Mouse (Mus musculus) limb, embryonic 11.5 days (tissue): ENCODE results near the gene Notum. TPM values are rescaled to one million over a fixed set of nuclear protein-coding genes. Genes with fewer than 3 reads are reported as not detected.

Experiments
- ATAC-seq: fragments of 200-750 bp; cut with Nextera tagmentation; 2 replicates; pipeline ENCODE4 v1.8.0; 2017; ENCODE audit warnings: low read depth; ENCODE audit not compliant: insufficient number of reproducible peaks, low FRiP score, low TSS enrichment
- DNase-seq: peaks from one replicate; pipeline ENCODE4 v3.0.0-alpha.2; 2015; ENCODE audit warnings: low spot score
- H3K27ac ChIP-seq: fragments of 300-500 bp; sonication (generic); replicated peaks from 2 replicates; pipeline ENCODE4 v1.5.1; 2014; ENCODE audit warnings: low read depth, mild to moderate bottlenecking, low read length
- H3K27me3 ChIP-seq: fragments of 300-500 bp; sonication (generic); 2 replicates; pipeline ENCODE4 v1.6.1; 2014; ENCODE audit warnings: mild to moderate bottlenecking, low read length, mixed read lengths; ENCODE audit not compliant: control insufficient read depth, insufficient read depth
- H3K36me3 ChIP-seq: fragments of 300-500 bp; sonication (generic); 2 replicates; pipeline ENCODE4 v1.6.1; 2014; ENCODE audit warnings: mild to moderate bottlenecking, low read length, moderate library complexity, mixed read lengths; ENCODE audit not compliant: control insufficient read depth, insufficient read depth
- H3K4me1 ChIP-seq: fragments of 300-500 bp; sonication (generic); 2 replicates; pipeline ENCODE4 v1.6.1; 2014; ENCODE audit warnings: low read length, mixed read lengths; ENCODE audit not compliant: control insufficient read depth, insufficient read depth
- H3K4me2 ChIP-seq: fragments of 300-500 bp; sonication (generic); 2 replicates; pipeline ENCODE4 v1.6.1; 2014; ENCODE audit warnings: low read depth, mild to moderate bottlenecking, moderate library complexity; ENCODE audit not compliant: severe bottlenecking
- H3K4me3 ChIP-seq: fragments of 300-500 bp; sonication (generic); 2 replicates; pipeline ENCODE4 v1.5.1; 2014; ENCODE audit warnings: low read depth, low read length
- H3K9ac ChIP-seq: fragments of 300-500 bp; sonication (generic); 2 replicates; pipeline ENCODE4 v1.6.1; 2014; ENCODE audit warnings: mild to moderate bottlenecking, low read length
- H3K9me3 ChIP-seq: fragments of 300-500 bp; sonication (generic); 2 replicates; pipeline ENCODE4 v1.6.1; 2016; ENCODE audit warnings: low read length; ENCODE audit not compliant: control insufficient read depth
- WGBS: fragments of 180-500 bp; shearing (Covaris S2); extraction: QIAGEN DNeasy Blood & Tissue Kit; methylation state at CpG from one replicate; pipeline ENCODE4 v1.1.7; 2014; 5-methylcytosine and 5-hydroxymethylcytosine counted together
- polyA plus RNA-seq: library from polyadenylated mRNA; unstranded; fragments of >200 nt; fragmentation: Nextera tagmentation; extraction: Ambion mirVana; gene quantifications from 2 replicates; pipeline ENCODE4 v1.2.1, GENCODE M21; 2014

Notum gene
- polyA plus RNA-seq, 1 experiment from 2014 or later = 7.5 TPM

- Histone ChIP-seq H3K9ac (no peak overlapping the region), H3K4me1 (peaks cover 11% of the 10 kb centered on the region), H3K27ac (no peak overlapping the region), H3K27me3 (no peaks in the 10 kb centered on the region), H3K4me2 (no peak overlapping the region), H3K9me3 (no peaks in the 10 kb centered on the region), H3K4me3 (no peak overlapping the region), H3K36me3 (peaks cover 16% of the 10 kb centered on the region)
- DNase-seq (no peak), ATAC-seq (no peak)
- WGBS = 90% methylated on average over 11 of the region's 11 CpGs
These were observed 45.3 kb downstream of the Notum start for GRCm38 (mm10) chr11:120615606-120616203.

GRCm38 (mm10) chr11:120615167-120615566, 45.8 kb downstream of the Notum start:
- H3K9me3 ChIP-seq = no peaks in the 10 kb centered on the region
- H3K4me1 ChIP-seq = peaks cover 11% of the 10 kb centered on the region
- no peak for DNase-seq
- no peak overlapping the region for H3K4me3 ChIP-seq
- no peak overlapping the region for H3K9ac ChIP-seq
- H3K27ac ChIP-seq = no peak overlapping the region
- no peak overlapping the region for H3K4me2 ChIP-seq
- ATAC-seq = no peak
- H3K27me3 ChIP-seq = no peaks in the 10 kb centered on the region
- WGBS = 97% methylated on average over 6 of the region's 6 CpGs
- peaks cover 11% of the 10 kb centered on the region for H3K36me3 ChIP-seq

- 88% methylated on average over 8 of the region's 8 CpGs for WGBS
- no peak overlapping the region for H3K27ac ChIP-seq
- H3K4me3 ChIP-seq = no peak overlapping the region
- H3K9me3 ChIP-seq = no peaks in the 10 kb centered on the region
- H3K4me1 ChIP-seq = peaks cover 11% of the 10 kb centered on the region
- peaks cover 11% of the 10 kb centered on the region for H3K36me3 ChIP-seq
- ATAC-seq (no peak), DNase-seq (no peak)
- 0 out of 2 replicates have a peak, but pooled peaks cover 5% of the 10 kb centered on the region for H3K27me3 ChIP-seq
- H3K9ac ChIP-seq = no peak overlapping the region
- no peak overlapping the region for H3K4me2 ChIP-seq
These were observed 47.0 kb downstream of the Notum start for GRCm38 (mm10) chr11:120613976-120614375.

- 86% methylated on average over 10 of the region's 10 CpGs for WGBS
- no peak for DNase-seq
- ATAC-seq = no peak
These were observed 47.4 kb downstream of the Notum start for GRCm38 (mm10) chr11:120613481-120613972.

GRCm38 (mm10) chr11:120612763-120613162, 48.2 kb downstream of the Notum start:
- Histone ChIP-seq H3K9me3 (no peaks in the 10 kb centered on the region), H3K9ac (no peak overlapping the region)
- 36% methylated on average over 6 of the region's 6 CpGs for WGBS

More at GRCm38 (mm10) chr11:120613481-120613972, 47.4 kb downstream of the Notum start:
- Histone ChIP-seq H3K4me1 (peaks cover 16% of the 10 kb centered on the region), H3K9me3 (no peaks in the 10 kb centered on the region), H3K4me2 (no peak overlapping the region), H3K36me3 (peaks cover 8% of the 10 kb centered on the region), H3K9ac (no peak overlapping the region), H3K27ac (no peak overlapping the region), H3K27me3 (0 out of 2 replicates have a peak, but pooled peaks cover 6% of the 10 kb centered on the region), H3K4me3 (no peak overlapping the region)

GRCm38 (mm10) chr11:120610477-120611046, 50.4 kb downstream of the Notum start:
- no peak overlapping the region for H3K9ac ChIP-seq
- H3K4me3 ChIP-seq = no peak overlapping the region
- no peaks in the 10 kb centered on the region for H3K9me3 ChIP-seq
- DNase-seq = no peak
- no peak overlapping the region for H3K27ac ChIP-seq
- H3K27me3 ChIP-seq = 0 out of 2 replicates have a peak, but pooled peaks cover 10% of the 10 kb centered on the region
- 84% methylated on average over 9 of the region's 9 CpGs for WGBS
- H3K36me3 ChIP-seq = peaks cover 10% of the 10 kb centered on the region
- no peak overlapping the region for H3K4me2 ChIP-seq
- H3K4me1 ChIP-seq = peaks cover 6% of the 10 kb centered on the region; the same call in 1 of the 2 replicates
- ATAC-seq = no peak

More at GRCm38 (mm10) chr11:120612763-120613162, 48.2 kb downstream of the Notum start:
- Histone ChIP-seq H3K4me3 (no peak overlapping the region), H3K27me3 (0 out of 2 replicates have a peak, but pooled peaks cover 6% of the 10 kb centered on the region), H3K27ac (no peak overlapping the region), H3K36me3 (peaks cover 7% of the 10 kb centered on the region), H3K4me2 (no peak overlapping the region), H3K4me1 (peaks cover 14% of the 10 kb centered on the region)
- DNase-seq (peak; percentile 78), ATAC-seq (no peak)

GRCm38 (mm10) chr11:120609250-120609649, 51.7 kb downstream of the Notum start:
- no peak overlapping the region for H3K4me3 ChIP-seq
- H3K4me2 ChIP-seq = no peak overlapping the region
- no peak for DNase-seq
- H3K9ac ChIP-seq = no peak overlapping the region; the same call in 1 of the 2 replicates
- H3K27me3 ChIP-seq = 0 out of 2 replicates have a peak, but pooled peaks cover 10% of the 10 kb centered on the region
- peaks cover 10% of the 10 kb centered on the region for H3K36me3 ChIP-seq
- no peak overlapping the region for H3K27ac ChIP-seq
- H3K9me3 ChIP-seq = no peaks in the 10 kb centered on the region
- no peak for ATAC-seq
- H3K4me1 ChIP-seq = peaks cover 6% of the 10 kb centered on the region; the same call in 1 of the 2 replicates
- WGBS = 42% methylated on average over 8 of the region's 8 CpGs

- peaks cover 6% of the 10 kb centered on the region; the same call in 1 of the 2 replicates for H3K4me1 ChIP-seq
- H3K27me3 ChIP-seq = 0 out of 2 replicates have a peak, but pooled peaks cover 10% of the 10 kb centered on the region
- no peaks in the 10 kb centered on the region for H3K9me3 ChIP-seq
- peak; percentile 22; the same call in 1 of the 2 replicates for ATAC-seq
- peak within 1 kb of the TSS; percentile 56 for H3K4me2 ChIP-seq
- peaks cover 10% of the 10 kb centered on the region for H3K36me3 ChIP-seq
- peak within 1 kb of the TSS; percentile 52 for H3K9ac ChIP-seq
- no peak for DNase-seq
- H3K27ac ChIP-seq = no peak within 1 kb of the TSS
- 4% methylated on average over 45 of the region's 45 CpGs for WGBS
- H3K4me3 ChIP-seq = peak within 1 kb of the TSS; percentile 22
These were observed 52.5 kb downstream of the Notum start, which contains the start of gene Npb for GRCm38 (mm10) chr11:120608241-120609034. Npb (plus strand) TSS chr11:120608477.
